Mouse (Mus musculus): ENCODE measurements around the gene Rtcb. TPM values are rescaled to one million over a fixed set of nuclear protein-coding genes. Genes with fewer than 3 reads are reported as not detected.
A peak's percentile ranks its signal among the peaks of the same experiment; 100 is the strongest.

Gene Rtcb
- polyA plus RNA-seq, 1 experiment, result 156 TPM

DNA sequence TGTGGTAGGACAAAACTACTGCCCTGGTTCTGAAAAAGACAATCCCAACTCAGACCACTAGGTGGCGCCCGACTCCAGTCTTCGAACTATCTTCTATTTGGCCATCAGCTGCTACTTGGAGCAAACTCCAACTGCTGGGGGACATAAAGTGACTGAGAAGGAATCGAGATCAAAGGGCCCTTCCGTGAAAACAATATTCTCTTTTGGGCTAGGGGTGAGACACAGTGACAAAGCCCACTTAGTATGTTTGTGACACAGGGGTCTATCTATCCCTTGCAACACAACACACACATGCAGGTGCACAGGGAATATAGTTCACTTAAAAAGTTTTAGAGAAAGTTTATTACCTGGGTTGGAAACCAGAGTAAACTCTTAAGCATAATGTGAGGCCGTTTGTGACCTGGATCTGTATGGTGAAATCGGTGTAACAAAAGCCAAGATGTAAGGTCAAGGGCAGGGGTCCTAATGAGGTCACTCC, 10.6 kb upstream of the Rtcb start:
- DNase-seq (ENCODE audit: low read depth), result peak; percentile 84
- no peak for TF ChIP-seq POLR2A (IDR thresholded peaks at IDR 0.05; ENCODE audit: borderline replicate concordance, extremely low read depth, insufficient read depth, insufficient read length, poor library complexity, severe bottlenecking)
- peak; percentile 90 for TF ChIP-seq CTCF (IDR thresholded peaks at IDR 0.05; ENCODE audit: borderline replicate concordance, extremely low read depth, insufficient read depth, insufficient read length)

DNA sequence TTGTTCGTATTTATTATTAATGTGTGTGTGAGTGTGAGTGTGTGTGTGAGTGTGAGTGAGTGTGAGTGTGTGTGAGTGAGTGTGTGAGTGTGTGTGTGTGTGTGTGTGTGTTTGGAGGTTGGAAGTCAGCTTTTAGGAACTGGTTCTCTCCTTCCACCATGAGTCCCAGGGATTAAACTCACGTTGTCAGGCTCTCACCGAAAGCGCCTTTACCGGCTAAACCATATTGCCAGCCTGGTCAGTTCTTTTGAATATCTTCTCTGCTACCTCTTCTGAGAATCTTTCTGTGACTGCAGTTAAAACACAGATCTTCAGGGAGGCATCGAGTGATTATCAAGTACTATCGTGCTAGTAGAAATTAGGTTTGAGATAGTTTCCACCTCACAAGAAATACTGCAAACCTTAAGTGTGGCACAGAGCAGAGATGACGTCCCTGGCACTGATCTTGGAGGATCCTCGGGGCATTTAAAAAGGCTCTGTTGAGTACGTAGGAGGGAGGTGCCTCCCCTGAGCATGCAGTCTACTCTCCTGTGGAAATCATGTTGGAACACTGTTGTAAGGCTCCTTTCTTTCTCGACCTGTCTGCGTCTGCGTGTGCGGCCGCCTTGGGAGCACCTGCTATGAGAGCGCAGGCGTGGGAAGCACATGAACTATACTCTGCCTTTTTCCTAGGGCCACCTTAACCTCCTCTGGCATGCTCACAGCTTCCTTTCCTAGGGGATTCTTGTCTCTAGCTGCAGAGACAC, 10.0 kb upstream of the Rtcb start:
- TF ChIP-seq POLR2A (IDR thresholded peaks at IDR 0.05; ENCODE audit: borderline replicate concordance, extremely low read depth, insufficient read depth, insufficient read length, poor library complexity, severe bottlenecking) (no peak), CTCF (IDR thresholded peaks at IDR 0.05; ENCODE audit: borderline replicate concordance, extremely low read depth, insufficient read depth, insufficient read length) (no peak)
- DNase-seq (ENCODE audit: low read depth), result peak; percentile 1

DNA sequence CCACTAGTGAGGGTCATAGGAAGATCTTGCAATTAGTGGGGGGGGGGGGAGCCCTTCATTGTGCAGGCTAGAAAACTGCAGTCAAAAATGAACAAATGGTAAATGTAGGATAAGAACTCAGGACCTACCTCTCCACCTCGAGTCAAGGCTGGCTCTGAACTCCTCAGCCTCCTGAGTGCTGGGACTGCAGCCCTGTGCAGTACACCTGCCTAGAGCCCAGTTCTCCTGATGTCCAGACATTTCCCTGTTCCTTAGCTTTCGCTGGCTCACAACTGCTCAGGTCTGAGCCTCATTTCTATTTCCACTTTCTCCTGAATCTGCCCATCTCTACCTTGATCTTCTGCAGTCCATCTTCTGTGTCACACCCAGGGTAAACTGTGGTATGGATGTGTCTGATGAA, 8.9 kb upstream of the Rtcb start:
- TF ChIP-seq POLR2A (IDR thresholded peaks at IDR 0.05; ENCODE audit: borderline replicate concordance, extremely low read depth, insufficient read depth, insufficient read length, poor library complexity, severe bottlenecking) (no peak), CTCF (IDR thresholded peaks at IDR 0.05; ENCODE audit: borderline replicate concordance, extremely low read depth, insufficient read depth, insufficient read length) (no peak)
- DNase-seq (ENCODE audit: low read depth), result no peak

DNA sequence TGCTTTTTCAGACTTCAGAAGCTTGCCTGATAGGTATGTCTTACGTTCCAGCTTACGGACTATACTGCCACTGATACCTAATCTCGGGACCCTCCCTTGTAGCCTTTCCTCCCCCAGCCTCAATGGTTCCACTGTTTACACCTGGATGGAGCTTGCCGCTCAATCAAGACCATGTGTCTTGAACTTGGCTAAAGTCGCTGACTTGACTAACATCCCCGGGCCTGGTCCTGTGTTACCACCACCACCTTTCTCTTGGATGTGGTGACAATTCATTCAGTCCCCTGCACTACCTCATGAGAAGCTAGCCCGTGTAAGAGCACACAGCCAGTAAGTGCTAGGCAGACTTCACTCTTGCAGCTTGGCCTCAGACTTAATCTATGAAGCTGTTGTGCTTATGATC, 6.7 kb upstream of the Rtcb start:
- DNase-seq (ENCODE audit: low read depth), result no peak
- TF ChIP-seq POLR2A (IDR thresholded peaks at IDR 0.05; ENCODE audit: borderline replicate concordance, extremely low read depth, insufficient read depth, insufficient read length, poor library complexity, severe bottlenecking), result no peak

DNA sequence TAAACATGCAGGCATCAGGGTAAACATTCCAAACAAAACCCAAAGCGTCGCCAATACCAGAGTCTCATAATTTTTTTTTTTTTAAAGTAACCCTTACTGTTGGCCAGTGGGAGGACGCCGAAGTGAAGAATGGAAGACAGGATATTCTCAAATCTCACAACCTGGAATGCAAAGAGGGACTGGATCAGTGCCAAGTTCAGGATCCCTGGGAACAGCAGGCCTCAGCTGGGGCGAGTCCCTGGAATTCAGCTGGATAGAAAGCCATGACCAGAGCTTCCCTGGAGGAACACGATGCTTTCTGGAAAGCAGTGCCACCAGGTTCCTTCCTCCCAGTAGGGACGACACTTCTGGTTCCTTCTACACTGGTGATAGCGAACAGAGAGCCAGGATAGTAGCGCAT, 5.3 kb upstream of the Rtcb start:
- no peak for DNase-seq (ENCODE audit: low read depth)
- no peak for TF ChIP-seq CTCF (IDR thresholded peaks at IDR 0.05; ENCODE audit: borderline replicate concordance, extremely low read depth, insufficient read depth, insufficient read length)
- no peak for TF ChIP-seq POLR2A (IDR thresholded peaks at IDR 0.05; ENCODE audit: borderline replicate concordance, extremely low read depth, insufficient read depth, insufficient read length, poor library complexity, severe bottlenecking)

DNA sequence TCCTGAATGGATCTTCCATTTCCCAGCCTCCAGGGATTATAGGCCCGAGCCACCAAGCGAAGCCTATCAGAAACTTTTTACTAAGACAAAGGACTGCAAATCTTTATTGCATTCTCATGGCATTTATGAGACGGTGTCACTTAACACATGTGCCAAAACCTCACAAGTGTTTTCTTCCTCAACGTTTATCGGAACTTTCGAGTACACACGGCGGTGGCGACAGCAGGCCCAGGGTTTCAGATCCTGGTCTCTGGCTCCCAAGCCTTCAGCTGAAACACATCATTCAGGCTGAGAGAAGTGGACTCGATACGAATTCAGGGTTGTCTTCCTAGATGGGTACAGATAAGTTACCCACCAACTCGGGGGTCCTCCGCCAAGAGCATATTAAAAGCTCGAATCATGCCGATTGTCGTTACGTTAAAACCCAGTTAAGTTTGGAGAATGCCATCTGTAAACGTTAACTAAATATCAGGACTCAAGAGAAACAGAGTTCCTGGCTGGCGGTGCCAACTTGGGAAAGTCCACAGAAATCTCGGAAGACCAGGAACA, 678 bp downstream of the Rtcb start:
- DNase-seq (ENCODE audit: low read depth), result no peak
- no peak for TF ChIP-seq POLR2A (IDR thresholded peaks at IDR 0.05; ENCODE audit: borderline replicate concordance, extremely low read depth, insufficient read depth, insufficient read length, poor library complexity, severe bottlenecking)
- TF ChIP-seq CTCF (IDR thresholded peaks at IDR 0.05; ENCODE audit: borderline replicate concordance, extremely low read depth, insufficient read depth, insufficient read length), result no peak

DNA sequence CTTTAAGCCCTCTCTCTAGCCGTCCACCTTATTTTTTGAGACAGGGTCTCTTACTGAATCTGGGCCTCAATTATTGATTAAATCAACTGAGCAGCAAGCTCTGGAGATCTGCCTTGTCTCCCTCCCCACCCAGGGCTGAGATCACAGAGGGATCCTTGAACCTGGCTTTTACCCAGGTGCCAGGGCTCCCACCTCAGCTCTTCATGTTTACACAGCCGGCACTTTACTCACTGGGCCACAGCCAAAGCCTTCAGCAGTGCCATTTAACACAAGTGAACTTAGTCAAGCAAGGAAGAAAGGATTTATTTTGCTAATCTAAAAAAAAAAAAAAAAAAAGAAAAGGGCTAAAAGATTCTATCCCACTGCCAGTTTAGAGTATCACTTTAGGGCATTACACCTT, 3.2 kb downstream of the Rtcb start:
- DNase-seq (ENCODE audit: low read depth), result no peak
- no peak for TF ChIP-seq POLR2A (IDR thresholded peaks at IDR 0.05; ENCODE audit: borderline replicate concordance, extremely low read depth, insufficient read depth, insufficient read length, poor library complexity, severe bottlenecking)
- TF ChIP-seq CTCF (IDR thresholded peaks at IDR 0.05; ENCODE audit: borderline replicate concordance, extremely low read depth, insufficient read depth, insufficient read length), result no peak

DNA sequence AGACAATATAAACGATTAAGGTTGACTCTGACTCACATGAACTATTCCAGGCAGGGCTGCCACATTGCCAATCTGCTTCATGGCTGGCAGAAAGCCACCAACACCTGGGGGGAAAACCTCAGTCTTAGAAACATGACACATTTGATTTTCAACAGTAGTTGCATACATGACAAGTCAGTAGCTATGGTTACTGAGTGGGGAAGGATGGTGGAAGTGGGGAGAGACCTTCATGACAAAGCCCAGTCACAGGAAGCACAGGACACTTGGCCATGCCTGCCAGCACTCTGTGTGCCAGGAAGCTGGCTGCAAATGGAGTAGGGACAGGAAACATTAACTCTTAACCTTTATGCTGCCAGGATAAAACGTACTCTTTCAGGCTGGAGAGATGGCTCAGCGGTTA, 4.2 kb downstream of the Rtcb start:
- TF ChIP-seq POLR2A (IDR thresholded peaks at IDR 0.05; ENCODE audit: borderline replicate concordance, extremely low read depth, insufficient read depth, insufficient read length, poor library complexity, severe bottlenecking) (no peak), CTCF (IDR thresholded peaks at IDR 0.05; ENCODE audit: borderline replicate concordance, extremely low read depth, insufficient read depth, insufficient read length) (no peak)

DNA sequence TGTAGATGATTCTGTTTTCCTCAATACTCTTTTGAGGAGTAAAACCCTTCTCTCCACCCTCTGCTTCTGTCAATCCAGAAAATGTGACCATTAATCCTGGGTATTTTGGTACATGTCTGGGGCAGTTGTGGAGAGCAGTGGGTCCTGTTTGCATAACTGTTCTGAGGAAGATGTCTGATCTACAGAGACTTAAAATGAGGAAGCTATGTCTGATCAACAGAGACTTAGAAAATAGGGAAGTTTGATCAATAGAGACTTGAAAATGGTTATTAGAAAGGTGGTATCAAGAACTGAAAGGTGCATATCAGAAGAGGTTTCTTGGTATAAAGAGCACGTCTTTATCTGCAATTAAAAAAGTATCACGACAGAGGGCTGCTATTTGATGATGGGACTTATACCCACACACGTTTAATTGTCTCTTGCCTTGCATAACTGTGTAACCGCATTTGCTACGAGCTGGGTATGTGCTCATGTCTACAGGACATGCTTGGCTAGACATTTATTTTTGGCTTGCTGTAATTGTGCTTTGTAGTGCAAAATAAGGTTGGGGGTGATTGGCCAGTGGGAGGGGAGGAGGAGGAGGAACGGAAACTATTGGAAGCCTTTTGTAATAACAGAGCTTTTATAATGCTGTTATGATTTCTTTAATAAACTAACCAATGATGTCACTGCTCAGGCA, 5.7 kb downstream of the Rtcb start:
- no peak for TF ChIP-seq CTCF (IDR thresholded peaks at IDR 0.05; ENCODE audit: borderline replicate concordance, extremely low read depth, insufficient read depth, insufficient read length)
- TF ChIP-seq POLR2A (IDR thresholded peaks at IDR 0.05; ENCODE audit: borderline replicate concordance, extremely low read depth, insufficient read depth, insufficient read length, poor library complexity, severe bottlenecking), result no peak
- no peak for DNase-seq (ENCODE audit: low read depth)

More for the DNA sequence above, 4.2 kb downstream of the Rtcb start:
- DNase-seq (ENCODE audit: low read depth), result no peak

DNA sequence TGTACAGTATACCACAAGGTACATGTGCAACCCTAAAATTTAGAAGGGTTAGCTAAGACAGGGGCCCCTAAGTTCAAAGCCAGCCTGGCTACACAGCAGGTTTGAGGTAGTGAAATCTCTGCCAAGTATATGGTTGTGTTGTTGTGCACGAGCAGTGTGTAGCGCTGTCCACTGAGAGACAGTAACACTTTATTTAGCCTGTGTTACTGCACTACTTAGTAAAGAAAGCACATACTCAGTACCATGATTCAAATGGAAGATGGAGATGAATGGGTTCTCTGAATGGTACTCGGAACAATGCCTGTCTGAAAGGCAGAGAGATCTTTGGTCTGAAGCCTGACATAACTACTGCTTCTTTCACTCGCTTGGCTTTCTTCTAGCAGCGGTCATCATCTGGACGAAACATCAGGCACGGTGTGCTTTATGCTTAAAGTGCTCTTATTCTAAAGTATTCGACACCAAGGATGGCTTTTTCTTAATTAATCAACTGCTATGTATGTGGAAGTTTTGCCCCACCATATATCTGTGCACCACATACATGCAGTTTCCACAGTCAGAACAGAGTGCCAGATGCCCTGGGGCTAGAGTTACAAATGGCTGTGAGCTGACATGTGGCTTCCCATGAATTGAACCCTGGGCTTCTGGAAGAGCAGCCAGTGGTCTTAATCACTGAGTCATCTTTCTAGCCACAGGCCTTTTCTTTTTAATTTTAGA, 9.0 kb downstream of the Rtcb start:
- DNase-seq (ENCODE audit: low read depth), result no peak
- no peak for TF ChIP-seq POLR2A (IDR thresholded peaks at IDR 0.05; ENCODE audit: borderline replicate concordance, extremely low read depth, insufficient read depth, insufficient read length, poor library complexity, severe bottlenecking)
- TF ChIP-seq CTCF (IDR thresholded peaks at IDR 0.05; ENCODE audit: borderline replicate concordance, extremely low read depth, insufficient read depth, insufficient read length), result no peak

DNA sequence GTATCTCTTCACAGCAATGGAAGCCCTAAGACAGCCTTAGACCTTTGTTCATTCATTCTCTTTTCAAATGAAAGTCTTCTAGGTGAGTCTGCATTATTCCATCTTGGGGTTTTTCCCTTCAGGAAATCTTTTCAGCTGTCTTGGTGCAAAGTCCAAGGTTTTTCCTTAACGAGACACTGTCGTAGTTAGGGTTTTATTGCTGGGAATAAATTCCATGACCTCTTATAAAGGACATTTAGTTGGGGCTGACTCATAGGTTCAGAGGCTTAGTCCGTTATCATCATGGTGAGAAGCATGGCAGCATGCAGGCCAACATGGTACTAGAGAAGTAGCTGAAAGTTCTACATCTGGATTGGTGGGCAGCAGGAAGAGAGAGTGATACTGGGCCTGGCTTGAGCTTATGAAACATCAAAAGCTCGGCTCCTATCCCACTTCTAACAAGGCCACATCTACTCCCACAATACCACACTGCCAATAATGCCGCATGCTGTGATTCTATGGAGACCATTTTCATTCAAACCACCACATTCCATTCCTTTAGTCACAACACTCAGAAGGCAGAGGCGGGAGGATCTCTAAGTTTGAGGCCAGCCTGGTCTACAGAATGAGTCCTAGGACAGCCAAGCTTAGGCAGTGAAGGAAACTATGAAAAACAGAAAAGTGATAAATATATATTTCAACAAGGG, 21.2 kb downstream of the Rtcb start:
- DNase-seq (ENCODE audit: low read depth), result no peak
- TF ChIP-seq CTCF (IDR thresholded peaks at IDR 0.05; ENCODE audit: borderline replicate concordance, extremely low read depth, insufficient read depth, insufficient read length) (no peak), POLR2A (IDR thresholded peaks at IDR 0.05; ENCODE audit: borderline replicate concordance, extremely low read depth, insufficient read depth, insufficient read length, poor library complexity, severe bottlenecking) (no peak)

Data from brain, embryonic 14.5 days (tissue).